Mouse (Mus musculus) embryonic facial prominence, embryonic 15.5 days (tissue): ENCODE data around the gene Mical3. TPM values are rescaled to one million over a fixed set of nuclear protein-coding genes. Genes with fewer than 3 reads are reported as not detected.

Source experiments
- ATAC-seq: fragments of 200-750 bp; cut with Nextera tagmentation; 2 replicates; pipeline ENCODE4 v1.8.0; 2017; ENCODE audit warnings: low read depth, moderate TSS enrichment; ENCODE audit not compliant: insufficient number of reproducible peaks, low FRiP score, low TSS enrichment
- H3K27ac ChIP-seq: fragments of 300-500 bp; sonication (generic); replicated peaks from 2 replicates; pipeline ENCODE4 v1.5.1; 2015; ENCODE audit warnings: mild to moderate bottlenecking, inconsistent platforms
- H3K27me3 ChIP-seq: fragments of 300-500 bp; sonication (generic); 2 replicates; pipeline ENCODE4 v1.6.1; 2015; ENCODE audit warnings: inconsistent platforms
- H3K36me3 ChIP-seq: fragments of 300-500 bp; sonication (generic); 2 replicates; pipeline ENCODE4 v1.6.1; 2015; ENCODE audit warnings: mild to moderate bottlenecking, inconsistent platforms
- H3K4me1 ChIP-seq: fragments of 300-500 bp; sonication (generic); 2 replicates; pipeline ENCODE4 v1.6.1; 2015; ENCODE audit warnings: inconsistent platforms
- H3K4me2 ChIP-seq: fragments of 300-500 bp; sonication (generic); replicated peaks from 2 replicates; pipeline ENCODE4 v1.6.1; 2015; ENCODE audit warnings: mild to moderate bottlenecking, inconsistent platforms
- H3K4me3 ChIP-seq: fragments of 300-500 bp; sonication (generic); replicated peaks from 2 replicates; pipeline ENCODE4 v1.5.1; 2015; ENCODE audit warnings: mild to moderate bottlenecking, inconsistent platforms
- H3K9ac ChIP-seq: fragments of 300-500 bp; sonication (generic); 2 replicates; pipeline ENCODE4 v1.6.1; 2015; ENCODE audit warnings: inconsistent platforms
- H3K9me3 ChIP-seq: fragments of 300-500 bp; sonication (generic); replicated peaks from 2 replicates; pipeline ENCODE4 v1.6.1; 2016; ENCODE audit warnings: inconsistent platforms
- WGBS: fragments of 180-500 bp; shearing (Covaris S2); methylation state at CpG from one replicate; pipeline ENCODE4 v1.1.7; 2015; 5-methylcytosine and 5-hydroxymethylcytosine counted together
- polyA plus RNA-seq: library from polyadenylated mRNA; unstranded; fragments of >200 nt; fragmentation: Nextera tagmentation; extraction: Ambion mirVana; gene quantifications from 2 replicates; pipeline ENCODE4 v1.2.1, GENCODE M21; 2015

Mical3 gene
- polyA plus RNA-seq, 1 experiment from 2014 or later = 11.5 TPM

- Histone ChIP-seq H3K36me3 (peaks cover 28% of the 10 kb centered on the region), H3K4me3 (no peak overlapping the region), H3K27ac (no peak overlapping the region), H3K9me3 (no peaks in the 10 kb centered on the region), H3K27me3 (no peaks in the 10 kb centered on the region), H3K4me1 (no peaks in the 10 kb centered on the region), H3K4me2 (no peak overlapping the region), H3K9ac (no peak overlapping the region)
- no peak for ATAC-seq
- WGBS = 75% methylated on average over 4 of the region's 4 CpGs
These were observed 125.8 kb downstream of the Mical3 start for GRCm38 (mm10) chr6:121004959-121005358.

DNA sequence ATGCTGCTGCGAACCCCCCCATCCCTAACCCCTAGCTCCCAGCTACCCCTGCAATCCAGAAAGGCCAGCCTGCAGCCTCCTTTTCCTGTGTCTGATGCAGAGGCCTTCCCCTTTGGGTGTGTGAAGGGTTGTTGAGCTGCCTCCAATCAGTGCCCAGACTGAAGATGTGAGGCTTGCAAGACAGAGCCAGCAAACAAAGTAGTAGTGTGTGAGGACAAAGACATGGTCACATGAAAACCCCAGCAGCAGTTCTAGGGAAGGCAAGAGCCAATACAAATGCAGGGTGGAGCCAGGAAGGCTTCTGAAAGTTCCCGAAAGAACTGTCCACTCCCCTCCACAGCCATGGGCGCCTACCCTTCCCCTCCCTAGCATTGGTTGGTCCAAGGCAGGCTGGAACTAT is 127.8 kb downstream of the Mical3 start:
- 68% methylated on average over 3 of the region's 3 CpGs for WGBS
- H3K9me3 ChIP-seq = no peaks in the 10 kb centered on the region
- H3K27me3 ChIP-seq = no peaks in the 10 kb centered on the region
- H3K9ac ChIP-seq = no peak overlapping the region
- 0 out of 2 replicates have a peak, but pooled peaks cover 9% of the 10 kb centered on the region for H3K4me1 ChIP-seq
- no peak overlapping the region for H3K4me2 ChIP-seq
- no peak overlapping the region for H3K27ac ChIP-seq
- no peak overlapping the region for H3K4me3 ChIP-seq
- no peak for ATAC-seq
- peaks cover 28% of the 10 kb centered on the region for H3K36me3 ChIP-seq

DNA sequence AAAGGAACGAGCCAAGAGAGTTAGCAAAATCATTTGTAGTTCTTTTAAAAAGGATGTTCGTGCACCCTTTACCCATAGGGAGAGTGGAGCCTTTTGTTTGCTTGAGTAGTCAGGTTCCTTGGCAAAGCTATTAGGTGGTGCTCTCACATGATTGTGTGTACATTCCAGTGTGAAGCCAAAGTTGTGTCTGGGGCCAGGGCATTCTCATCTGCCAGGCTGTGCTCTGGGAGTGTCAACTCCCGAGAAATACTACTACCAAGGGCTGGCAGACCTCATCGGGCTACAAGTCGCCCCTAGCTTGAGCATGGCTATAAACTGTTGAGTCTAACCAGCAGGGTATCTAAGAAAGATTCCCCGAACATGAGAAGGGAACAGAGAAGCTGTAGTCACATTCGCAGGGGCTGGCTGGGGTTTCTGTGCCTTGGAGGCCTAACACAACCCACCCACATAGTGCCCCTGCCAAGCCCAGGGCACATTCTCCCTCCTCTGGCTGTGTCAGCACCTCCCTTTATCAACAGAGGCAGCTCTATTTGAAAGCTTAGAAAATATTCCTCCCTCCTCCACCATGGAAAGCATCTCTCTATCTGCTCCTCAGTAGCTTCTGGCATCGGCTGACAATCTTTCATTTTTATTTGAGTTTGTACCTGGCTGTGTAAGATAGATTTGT is 130.8 kb downstream of the Mical3 start:
- no peak overlapping the region for H3K4me3 ChIP-seq
- WGBS = 76% methylated on average over 8 of the region's 8 CpGs
- no peak overlapping the region for H3K27ac ChIP-seq
- no peaks in the 10 kb centered on the region for H3K27me3 ChIP-seq
- no peak overlapping the region for H3K4me2 ChIP-seq
- ATAC-seq = no peak
- peaks cover 9% of the 10 kb centered on the region; the same call in 1 of the 2 replicates for H3K4me1 ChIP-seq
- H3K36me3 ChIP-seq = peaks cover 22% of the 10 kb centered on the region
- H3K9ac ChIP-seq = no peak overlapping the region
- H3K9me3 ChIP-seq = no peaks in the 10 kb centered on the region

DNA sequence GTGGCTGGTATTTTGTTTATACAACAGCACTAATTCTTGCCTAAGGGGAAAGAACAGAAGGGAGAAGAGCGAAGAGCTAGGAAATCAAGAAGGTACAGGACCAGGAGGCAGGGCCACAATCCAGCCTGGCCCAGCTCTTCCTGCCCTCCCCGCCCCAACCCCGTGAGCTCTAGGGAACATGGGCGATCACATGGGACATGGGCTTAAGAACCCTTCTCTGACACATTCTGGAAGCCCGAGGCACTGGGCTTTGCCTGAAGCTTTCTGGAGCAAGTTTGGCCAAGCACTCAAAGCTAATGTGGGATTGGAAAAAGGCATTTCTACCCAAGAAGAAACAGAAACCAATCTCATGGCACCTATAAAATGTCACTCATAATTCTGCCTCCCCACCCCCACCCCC is 131.7 kb downstream of the Mical3 start:
- WGBS = 42% methylated on average over 5 of the region's 5 CpGs
- Histone ChIP-seq H3K27me3 (no peaks in the 10 kb centered on the region), H3K36me3 (peaks cover 22% of the 10 kb centered on the region), H3K9me3 (no peaks in the 10 kb centered on the region), H3K4me2 (no peak overlapping the region), H3K9ac (no peak overlapping the region), H3K27ac (0 out of 2 replicates have a peak overlapping the region, but pooled peaks have one; percentile 1), H3K4me1 (peaks cover 9% of the 10 kb centered on the region; the same call in 1 of the 2 replicates), H3K4me3 (no peak overlapping the region)
- no peak for ATAC-seq

DNA sequence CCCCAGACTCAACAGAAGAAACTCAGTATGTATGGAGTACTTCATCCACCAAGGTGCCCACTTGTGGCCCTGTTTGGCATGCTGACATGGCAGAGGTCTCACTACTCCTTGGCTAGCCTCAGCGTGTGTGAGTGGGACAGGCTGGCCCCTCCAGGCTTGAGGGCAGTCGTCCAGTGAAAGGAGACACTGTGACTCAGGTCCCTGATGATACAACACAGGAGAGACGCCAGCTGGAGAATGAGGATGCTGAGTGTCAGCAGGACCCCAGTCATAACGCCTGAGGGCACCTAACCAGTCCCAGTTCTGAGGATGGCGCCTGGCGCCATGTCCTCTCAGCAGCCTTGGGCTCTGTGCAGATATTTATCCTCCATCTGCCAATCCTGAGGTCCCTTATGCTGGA is 134.2 kb downstream of the Mical3 start:
- Histone ChIP-seq H3K9ac (no peak overlapping the region), H3K9me3 (no peaks in the 10 kb centered on the region), H3K27ac (0 out of 2 replicates have a peak overlapping the region, but pooled peaks have one; percentile 13), H3K27me3 (no peaks in the 10 kb centered on the region), H3K36me3 (peaks cover 10% of the 10 kb centered on the region), H3K4me1 (peaks cover 9% of the 10 kb centered on the region; the same call in 1 of the 2 replicates), H3K4me2 (no peak overlapping the region), H3K4me3 (no peak overlapping the region)
- ATAC-seq = no peak
- WGBS = 70% methylated on average over 6 of the region's 6 CpGs

DNA sequence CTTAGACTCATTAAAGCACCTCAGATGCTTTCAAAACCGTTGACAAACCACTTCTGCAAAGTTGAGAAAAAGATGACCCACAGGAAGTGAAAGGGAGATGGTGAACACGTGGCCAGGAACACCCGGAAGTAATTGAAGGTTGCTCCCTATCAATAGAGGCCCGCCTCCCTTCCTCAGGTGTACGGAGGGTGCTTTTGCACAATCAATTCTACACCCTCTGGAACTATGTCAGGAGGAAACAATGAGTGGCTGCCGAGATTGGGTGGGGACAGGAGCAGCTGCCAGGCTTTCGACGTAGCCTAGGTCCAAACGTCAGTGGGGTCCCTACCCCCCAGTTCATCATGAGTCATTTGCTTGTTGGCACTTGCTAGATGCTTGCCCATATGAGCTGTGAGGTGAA is 135.3 kb downstream of the Mical3 start:
- Histone ChIP-seq H3K36me3 (0 out of 2 replicates have a peak, but pooled peaks cover 3% of the 10 kb centered on the region), H3K4me3 (no peak overlapping the region), H3K27me3 (no peaks in the 10 kb centered on the region), H3K9ac (no peak overlapping the region), H3K9me3 (no peaks in the 10 kb centered on the region), H3K4me2 (no peak overlapping the region), H3K4me1 (peaks cover 9% of the 10 kb centered on the region; the same call in 1 of the 2 replicates), H3K27ac (no peak overlapping the region; the same call in 1 of the 2 replicates)
- WGBS = 63% methylated on average over 9 of the region's 9 CpGs
- no peak; the same call in 1 of the 2 replicates for ATAC-seq

DNA sequence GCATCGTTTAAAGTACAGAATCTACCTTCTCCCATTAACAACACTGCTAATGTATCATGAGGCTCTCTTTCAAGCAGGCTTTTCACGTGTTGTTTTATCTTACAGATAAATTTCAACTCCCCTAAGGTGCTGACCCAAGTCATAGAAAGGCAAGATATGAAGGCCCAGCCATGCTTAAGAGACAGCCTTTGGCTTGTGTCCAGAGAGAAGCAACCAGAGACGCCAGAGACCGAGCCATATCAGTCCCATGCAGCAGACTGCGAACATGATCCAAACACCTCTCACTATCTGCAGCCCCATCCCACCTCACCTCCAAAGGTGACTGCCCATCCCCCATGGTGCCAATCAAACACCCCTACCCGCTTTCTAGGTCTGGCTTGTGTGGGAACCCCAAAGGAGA is 138.9 kb downstream of the Mical3 start:
- Histone ChIP-seq H3K4me2 (no peak overlapping the region), H3K27me3 (no peaks in the 10 kb centered on the region), H3K27ac (no peak overlapping the region), H3K4me3 (no peak overlapping the region), H3K9me3 (no peaks in the 10 kb centered on the region), H3K4me1 (peaks cover 5% of the 10 kb centered on the region; the same call in 1 of the 2 replicates), H3K36me3 (0 out of 2 replicates have a peak, but pooled peaks cover 3% of the 10 kb centered on the region), H3K9ac (no peak overlapping the region)
- WGBS = 84% methylated on average over 6 of the region's 6 CpGs
- ATAC-seq = no peak

GRCm38 (mm10) chr6:120987571-120988084 is 143.2 kb downstream of the Mical3 start:
- H3K4me2 ChIP-seq = no peak overlapping the region
- ATAC-seq = no peak
- WGBS = 39% methylated on average over 10 of the region's 10 CpGs
- H3K4me1 ChIP-seq = 0 out of 2 replicates have a peak, but pooled peaks cover 5% of the 10 kb centered on the region
- no peak overlapping the region for H3K27ac ChIP-seq
- no peaks in the 10 kb centered on the region for H3K27me3 ChIP-seq
- no peak overlapping the region for H3K9ac ChIP-seq
- H3K4me3 ChIP-seq = no peak overlapping the region
- H3K9me3 ChIP-seq = no peaks in the 10 kb centered on the region
- 0 out of 2 replicates have a peak, but pooled peaks cover 3% of the 10 kb centered on the region for H3K36me3 ChIP-seq

DNA sequence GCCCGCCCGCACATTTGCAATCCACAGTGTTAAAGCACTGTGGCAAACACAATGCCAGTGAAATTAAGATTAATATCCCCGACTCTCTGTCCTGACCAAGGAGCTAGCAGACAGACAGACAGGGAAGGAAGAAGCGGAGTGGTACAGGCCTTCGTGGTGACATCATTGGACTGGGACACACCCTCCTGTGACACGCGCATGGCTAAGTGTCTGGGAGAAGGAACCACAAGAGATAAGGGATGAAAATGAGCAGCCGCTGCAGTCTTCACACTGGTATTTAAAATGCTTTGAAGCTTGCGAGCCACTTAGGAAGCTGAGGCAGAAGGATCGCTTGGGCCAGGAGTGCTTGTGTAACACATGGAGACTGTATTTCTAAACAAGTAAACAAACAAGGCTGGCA is 143.6 kb downstream of the Mical3 start:
- Histone ChIP-seq H3K9ac (no peak overlapping the region), H3K4me2 (no peak overlapping the region), H3K36me3 (0 out of 2 replicates have a peak, but pooled peaks cover 3% of the 10 kb centered on the region), H3K4me1 (0 out of 2 replicates have a peak, but pooled peaks cover 5% of the 10 kb centered on the region), H3K4me3 (no peak overlapping the region), H3K27me3 (no peaks in the 10 kb centered on the region), H3K9me3 (no peaks in the 10 kb centered on the region), H3K27ac (no peak overlapping the region)
- ATAC-seq = no peak
- WGBS = 82% methylated on average over 10 of the region's 10 CpGs

- WGBS = 83% methylated on average over 3 of the region's 3 CpGs
- 0 out of 2 replicates have a peak, but pooled peaks cover 2% of the 10 kb centered on the region for H3K36me3 ChIP-seq
These were observed 144.6 kb downstream of the Mical3 start for GRCm38 (mm10) chr6:120986172-120986571.

DNA sequence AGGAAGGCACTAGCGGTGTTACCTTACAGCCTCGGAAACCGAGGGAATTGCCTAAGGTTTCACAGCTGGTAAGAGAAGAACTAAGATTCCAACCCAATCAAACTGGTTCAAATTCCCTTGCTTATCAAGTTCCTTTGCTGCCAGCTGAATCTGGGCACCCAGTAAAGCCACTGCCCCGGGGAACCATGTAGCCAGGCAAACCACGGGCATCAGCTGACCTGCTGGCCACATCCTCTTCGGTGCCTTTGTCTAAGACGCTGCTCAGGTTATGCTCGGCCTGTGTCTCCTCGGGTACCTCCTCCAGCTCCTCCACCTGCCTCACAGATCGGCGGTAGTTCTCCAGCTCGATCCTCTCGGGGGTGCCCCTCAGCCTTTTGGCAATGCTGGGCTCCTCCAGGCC is 148.5 kb downstream of the Mical3 start:
- H3K36me3 ChIP-seq = peaks cover 13% of the 10 kb centered on the region; the same call in 1 of the 2 replicates
- no peaks in the 10 kb centered on the region for H3K9me3 ChIP-seq
- ATAC-seq = no peak
- WGBS = 92% methylated on average over 13 of the region's 13 CpGs
- H3K4me3 ChIP-seq = no peak overlapping the region
- no peak overlapping the region for H3K9ac ChIP-seq
- H3K27me3 ChIP-seq = no peaks in the 10 kb centered on the region
- H3K4me2 ChIP-seq = no peak overlapping the region
- H3K27ac ChIP-seq = no peak overlapping the region
- H3K4me1 ChIP-seq = peaks cover 12% of the 10 kb centered on the region

More at GRCm38 (mm10) chr6:120986172-120986571, 144.6 kb downstream of the Mical3 start:
- Histone ChIP-seq H3K4me1 (0 out of 2 replicates have a peak, but pooled peaks cover 5% of the 10 kb centered on the region), H3K27ac (no peak overlapping the region), H3K9me3 (no peaks in the 10 kb centered on the region), H3K4me3 (no peak overlapping the region), H3K4me2 (no peak overlapping the region), H3K9ac (no peak overlapping the region), H3K27me3 (no peaks in the 10 kb centered on the region)
- no peak for ATAC-seq
